Mouse (Mus musculus): ENCODE data around the gene Bhlhe40. TPM values are rescaled to one million over a fixed set of nuclear protein-coding genes. Genes with fewer than 3 reads are reported as not detected.

Bhlhe40 gene
- total RNA-seq, 2 experiments from 2014 or later = 43.8 to 61.4 TPM

GRCm38 (mm10) chr6:108710667-108711066 lies 50.2 kb downstream of the Bhlhe40 start:
- intact Hi-C loops (cut with DNase I) = loop anchor here (1.0 to 10.0 kb wide), 5 partner anchors 49 to 616 kb away; no protein-coding TSS in a partner anchor
- no peak for DNase-seq

GRCm38 (mm10) chr6:108711192-108711964 lies 50.9 kb downstream of the Bhlhe40 start:
- intact Hi-C loops (cut with DNase I) = loop anchor here (2.0 to 10.0 kb wide), 3 partner anchors 224 to 617 kb away; no protein-coding TSS in a partner anchor
- DNase-seq = no peak

DNA sequence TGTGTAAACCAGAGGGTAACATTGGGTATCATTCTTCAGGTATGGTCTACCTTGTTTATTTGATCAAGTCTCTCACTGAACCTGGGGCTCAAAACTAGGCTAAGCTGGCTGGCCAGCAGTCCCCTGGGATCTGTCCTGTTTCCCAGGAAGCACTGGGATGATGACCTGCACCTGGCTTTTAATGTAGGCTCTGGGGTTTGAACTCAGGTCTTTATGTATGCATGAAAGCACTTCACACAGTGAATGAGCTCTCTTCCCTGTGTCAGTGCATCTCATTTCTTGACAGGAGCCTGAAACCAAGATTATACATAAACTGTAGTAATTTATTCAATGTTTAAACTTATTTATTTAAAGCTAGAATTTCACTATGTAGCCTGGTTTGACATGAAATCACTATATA lies 51.7 kb downstream of the Bhlhe40 start:
- intact Hi-C loops (cut with DNase I) = loop anchor here (5.0 to 10.0 kb wide), 2 partner anchors 225 to 617 kb away; no protein-coding TSS in a partner anchor
- DNase-seq = no peak

- intact Hi-C loops (cut with DNase I) = loop anchor here (5.0 to 10.0 kb wide), 2 partner anchors 226 to 619 kb away; no protein-coding TSS in a partner anchor
- DNase-seq = no peak
Observed at GRCm38 (mm10) chr6:108713175-108713974, 52.9 kb downstream of the Bhlhe40 start.

Other genes with a start within 250 kb of the Bhlhe40 start
- gene Arl8b, start 122.5 kb downstream of the Bhlhe40 start, total RNA-seq (2021) = 10 to 100 TPM; 92.3 to 95.7 TPM
- gene Edem1, start 168.0 kb downstream of the Bhlhe40 start, total RNA-seq (2021) = 10 to 100 TPM; 10.6 to 12.4 TPM

All from heart, postnatal 36 days (tissue).